28 mouse cellular contexts compared by ENCODE assay signal in genomic region chr3:123258709-123259108, GRCm38 (mm10). TPM values are rescaled to one million over a fixed set of nuclear protein-coding genes. Genes with fewer than 3 reads are reported as not detected.
DNase-seq lines count a peak whose midpoint lies in the region; ATAC-seq and TF ChIP-seq lines count a peak whose summit lies in the region.
"Had no signal": no experiment of that assay in that cellular context is flagged by ENCODE, and none has a peak within 500 bp of the region (broad histone marks: within the 10 kb centered on the region; RNA-seq: fewer than 3 reads in every experiment).

No protein-coding gene starts in this region.

- TF ChIP-seq CTCF in heart, postnatal 0 days (IDR thresholded peaks at IDR 0.05; ENCODE audit: low read depth): no peak

- no peaks in the 10 kb centered on the region for H3K4me1 ChIP-seq in forebrain, embryonic 14.5 days (ENCODE audit: control insufficient read depth, insufficient read depth, low read length)
- no peaks in the 10 kb centered on the region for H3K4me1 ChIP-seq in forebrain, embryonic 12.5 days
- H3K4me1 ChIP-seq in heart, embryonic 12.5 days (replicated peaks): peaks cover 6% of the 10 kb centered on the region
- H3K4me1 ChIP-seq in heart, postnatal 0 days (ENCODE audit: control insufficient read depth, insufficient read depth): peaks cover 9% of the 10 kb centered on the region; the same call in 1 of the 2 replicates
- H3K4me1 ChIP-seq: hindbrain, embryonic 10.5 days; hindbrain, embryonic 15.5 days; limb, embryonic 13.5 days had no signal

- no peaks in the 10 kb centered on the region for H3K27me3 ChIP-seq in forebrain, embryonic 14.5 days (replicated peaks; ENCODE audit: control insufficient read depth, insufficient read depth, low read length)
- no peaks in the 10 kb centered on the region for H3K27me3 ChIP-seq in forebrain, embryonic 12.5 days
- no peaks in the 10 kb centered on the region for H3K27me3 ChIP-seq in heart, embryonic 12.5 days (replicated peaks)
- H3K27me3 ChIP-seq in heart, postnatal 0 days (ENCODE audit: control insufficient read depth, insufficient read depth, low read length): no peaks in the 10 kb centered on the region
- H3K27me3 ChIP-seq: forebrain, embryonic 15.5 days; hindbrain, embryonic 15.5 days; limb, embryonic 13.5 days; liver, embryonic 12.5 days; Patski had no signal

- H3K9ac ChIP-seq in forebrain, embryonic 14.5 days (ENCODE audit: low read length): no peak overlapping the region
- no peak overlapping the region for H3K9ac ChIP-seq in forebrain, embryonic 12.5 days
- no peak overlapping the region for H3K9ac ChIP-seq in heart, embryonic 12.5 days
- no peak overlapping the region for H3K9ac ChIP-seq in heart, postnatal 0 days (replicated peaks; ENCODE audit: low read depth, low read length)
- H3K9ac ChIP-seq: forebrain, embryonic 15.5 days; hindbrain, embryonic 15.5 days; limb, embryonic 13.5 days; liver, embryonic 12.5 days; liver, postnatal 0 days had no signal

- 58% methylated on average over 4 of the region's 4 CpGs for WGBS in forebrain, embryonic 14.5 days
- 75% methylated on average over 4 of the region's 4 CpGs for whole genome bisulfite sequencing in forebrain, embryonic 12.5 days
- WGBS in heart, embryonic 12.5 days: 41% methylated on average over 4 of the region's 4 CpGs
- WGBS in heart, postnatal 0 days: 26% methylated on average over 4 of the region's 4 CpGs

- intact Hi-C loops in heart, postnatal 25 days (cut with DNase I): no loop called here

- H3K4me3 ChIP-seq in forebrain, embryonic 14.5 days (ENCODE audit: low read depth, low read length): no peak overlapping the region
- no peak overlapping the region for H3K4me3 ChIP-seq in forebrain, embryonic 12.5 days (replicated peaks)
- H3K4me3 ChIP-seq in heart, embryonic 12.5 days: no peak overlapping the region
- no peak overlapping the region for H3K4me3 ChIP-seq in heart, postnatal 0 days (ENCODE audit: low read depth, low read length)
- H3K4me3 ChIP-seq: erythroblast, embryonic 14.5 days; forebrain, embryonic 15.5 days; hindbrain, embryonic 10.5 days; hindbrain, embryonic 15.5 days; limb, embryonic 13.5 days; liver, embryonic 12.5 days had no signal

- peak; percentile 41; the same call in 1 of the 2 replicates for TF ChIP-seq EP300 in heart, postnatal 0 days (IDR thresholded peaks at IDR 0.05; ENCODE audit: low read depth)

- H3K27ac ChIP-seq in forebrain, embryonic 14.5 days (ENCODE audit: low read depth, low read length): no peak overlapping the region
- H3K27ac ChIP-seq in forebrain, embryonic 12.5 days: no peak overlapping the region
- H3K27ac ChIP-seq in heart, embryonic 12.5 days (ENCODE audit: poor library complexity, severe bottlenecking): peak overlapping the region; percentile 26
- H3K27ac ChIP-seq in heart, postnatal 0 days (ENCODE audit: low read depth): peak overlapping the region; percentile 47
- H3K27ac ChIP-seq: forebrain, embryonic 15.5 days; hindbrain, embryonic 10.5 days; hindbrain, embryonic 15.5 days; limb, embryonic 13.5 days; liver, embryonic 12.5 days had no signal

- ATAC-seq in forebrain, embryonic 14.5 days: peak; percentile 58; the same call in 1 of the 2 replicates
- ATAC-seq in forebrain, embryonic 12.5 days (ENCODE audit: low FRiP score): no peak
- no peak for ATAC-seq in heart, embryonic 12.5 days (ENCODE audit: insufficient number of reproducible peaks, low FRiP score)
- ATAC-seq in heart, postnatal 0 days (ENCODE audit: insufficient read depth, low read depth): peak; percentile 78
- ATAC-seq: inflammation-experienced regulatory T-cells, adult 6 months; liver, embryonic 12.5 days; liver, postnatal 0 days; midbrain, embryonic 16.5 days; Patski had no signal

- H3K4me2 ChIP-seq in forebrain, embryonic 14.5 days (ENCODE audit: low read length): no peak overlapping the region
- no peak overlapping the region for H3K4me2 ChIP-seq in forebrain, embryonic 12.5 days
- H3K4me2 ChIP-seq in heart, embryonic 12.5 days: no peak overlapping the region
- H3K4me2 ChIP-seq in heart, postnatal 0 days (ENCODE audit: low read depth, low read length): no peak overlapping the region
- H3K4me2 ChIP-seq: forebrain, embryonic 15.5 days; hindbrain, embryonic 15.5 days; limb, embryonic 13.5 days; liver, embryonic 12.5 days; midbrain, embryonic 11.5 days had no signal

- peak; percentile 39 for DNase-seq in forebrain, embryonic 14.5 days (ENCODE audit: low spot score)
- peak; percentile 46 for DNase-seq in heart, adult 8-10 months (ENCODE audit: low spot score)
- DNase-seq in heart, postnatal 25 days (ENCODE audit: low spot score): no peak
- peak; percentile 45 for DNase-seq in heart, postnatal 0 days (ENCODE audit: low spot score)
- DNase-seq in adrenal gland, postnatal 10 days: no peak
- DNase-seq: adrenal gland, postnatal 14 days; cerebellum, adult 11-12 months; cerebellum, postnatal 14 days; kidney, adult 11 months; kidney, postnatal 14 days; liver, postnatal 0 days; lung, postnatal 36 days; spleen, adult 18-20 months; thymus, adult 2 months; thymus, postnatal 36 days had no signal

- H3K36me3 ChIP-seq in forebrain, embryonic 14.5 days (ENCODE audit: control insufficient read depth, insufficient read depth, low read length): no peaks in the 10 kb centered on the region
- H3K36me3 ChIP-seq in forebrain, embryonic 12.5 days (replicated peaks): no peaks in the 10 kb centered on the region
- H3K36me3 ChIP-seq in heart, embryonic 12.5 days: no peaks in the 10 kb centered on the region
- H3K36me3 ChIP-seq in heart, postnatal 0 days (replicated peaks; ENCODE audit: control insufficient read depth, insufficient read depth, low read length): no peaks in the 10 kb centered on the region
- H3K36me3 ChIP-seq: forebrain, embryonic 15.5 days; hindbrain, embryonic 10.5 days; hindbrain, embryonic 15.5 days; limb, embryonic 13.5 days; liver, embryonic 12.5 days had no signal

- no peaks in the 10 kb centered on the region for H3K9me3 ChIP-seq in forebrain, embryonic 14.5 days (replicated peaks; ENCODE audit: control insufficient read depth, low read length)
- H3K9me3 ChIP-seq in forebrain, embryonic 12.5 days: no peaks in the 10 kb centered on the region
- H3K9me3 ChIP-seq in heart, embryonic 12.5 days (replicated peaks): peaks cover 5% of the 10 kb centered on the region; the same call in 1 of the 2 replicates
- peaks cover 4% of the 10 kb centered on the region; the same call in 1 of the 2 replicates for H3K9me3 ChIP-seq in heart, postnatal 0 days (replicated peaks; ENCODE audit: control insufficient read depth, low read length)
- H3K9me3 ChIP-seq: forebrain, embryonic 15.5 days; hindbrain, embryonic 10.5 days; hindbrain, embryonic 15.5 days; limb, embryonic 13.5 days; liver, embryonic 12.5 days had no signal

RNA-seq across cellular contexts. Expression of gene Sec24d, which starts 8.5 kb away (rescaled TPM):
- 16.8 and 19.6 TPM in 2 replicates for polyA plus RNA-seq in forebrain, embryonic 14.5 days (2014; fragmentation: Nextera tagmentation; extraction: Ambion mirVana)
- polyA plus RNA-seq in forebrain, embryonic 12.5 days (2016; fragmentation: Nextera tagmentation; extraction: Ambion mirVana): 13.2 and 16.9 TPM in 2 replicates
- total RNA-seq in heart, adult 8-10 months (2022): 10 to 100 TPM; 31.1 to 37.7 (median 35.0) TPM
- total RNA-seq in heart, postnatal 25 days (2021): 10 to 100 TPM; 41.4 to 41.8 TPM
- 77.5 and 79.4 TPM in 2 replicates for polyA plus RNA-seq in heart, embryonic 12.5 days (2016; fragmentation: Nextera tagmentation; extraction: Ambion mirVana)
- total RNA-seq in heart, postnatal 0 days (2014; rRNA removed; ENCODE audit: low replicate concordance): 72.0 and 78.6 TPM in 2 replicates
- 45.4 and 48.8 TPM in 2 replicates for polyA plus RNA-seq in heart, postnatal 0 days (2015; fragmentation: Nextera tagmentation; extraction: Ambion mirVana)
- 10 to 100 TPM; 67.3 to 84.2 TPM for total RNA-seq in adrenal gland, postnatal 10 days (2021)

RNA-seq across cellular contexts. Expression of gene Synpo2, which starts 22.8 kb away (rescaled TPM):
- polyA plus RNA-seq in forebrain, embryonic 14.5 days (2014; fragmentation: Nextera tagmentation; extraction: Ambion mirVana): 1.1 and 1.7 TPM in 2 replicates
- polyA plus RNA-seq in forebrain, embryonic 12.5 days (2016; fragmentation: Nextera tagmentation; extraction: Ambion mirVana): 1.6 and 2.8 TPM in 2 replicates
- 100 to 1,000 TPM in 2 of 4 experiments, 10 to 100 TPM in 2; 91.9 to 102 (median 100) TPM for total RNA-seq in heart, adult 8-10 months (2022)
- total RNA-seq in heart, postnatal 25 days (2021): 10 to 100 TPM; 75.9 to 80.6 TPM
- 23.7 and 26.8 TPM in 2 replicates for polyA plus RNA-seq in heart, embryonic 12.5 days (2016; fragmentation: Nextera tagmentation; extraction: Ambion mirVana)
- total RNA-seq in heart, postnatal 0 days (2014; rRNA removed; ENCODE audit: low replicate concordance): 8.2 and 17.9 TPM in 2 replicates
- polyA plus RNA-seq in heart, postnatal 0 days (2015; fragmentation: Nextera tagmentation; extraction: Ambion mirVana): 13.0 and 14.7 TPM in 2 replicates
- 10 to 100 TPM in 1 of 2 experiments, 1 to 10 TPM in 1; 9.2 to 20.7 TPM for total RNA-seq in adrenal gland, postnatal 10 days (2021)
- total RNA-seq: neutrophil, adult 5-6 weeks had no signal
- polyA plus RNA-seq: erythroblast, embryonic 14.5 days; inflammation-experienced regulatory T-cells, adult 6 months had no signal

Comparison
In these comparisons a context has a peak if more than half of its experiments do, and no peak if none do; other contexts are left out.
1. ATAC-seq: peak in forebrain, embryonic 14.5 days (single experiment) and heart, postnatal 0 days (single experiment); none in forebrain, embryonic 12.5 days (single experiment) and heart, embryonic 12.5 days (single experiment).
2. DNase-seq: peak in forebrain, embryonic 14.5 days (single experiment), heart, adult 8-10 months (single experiment) and heart, postnatal 0 days (single experiment); none in heart, postnatal 25 days (single experiment) and adrenal gland, postnatal 10 days (single experiment).
3. H3K27ac ChIP-seq: peak in heart, embryonic 12.5 days (single experiment) and heart, postnatal 0 days (single experiment); none in forebrain, embryonic 14.5 days (single experiment) and forebrain, embryonic 12.5 days (single experiment).